22 mouse cellular contexts compared by ENCODE assay signal in the genomic region with DNA sequence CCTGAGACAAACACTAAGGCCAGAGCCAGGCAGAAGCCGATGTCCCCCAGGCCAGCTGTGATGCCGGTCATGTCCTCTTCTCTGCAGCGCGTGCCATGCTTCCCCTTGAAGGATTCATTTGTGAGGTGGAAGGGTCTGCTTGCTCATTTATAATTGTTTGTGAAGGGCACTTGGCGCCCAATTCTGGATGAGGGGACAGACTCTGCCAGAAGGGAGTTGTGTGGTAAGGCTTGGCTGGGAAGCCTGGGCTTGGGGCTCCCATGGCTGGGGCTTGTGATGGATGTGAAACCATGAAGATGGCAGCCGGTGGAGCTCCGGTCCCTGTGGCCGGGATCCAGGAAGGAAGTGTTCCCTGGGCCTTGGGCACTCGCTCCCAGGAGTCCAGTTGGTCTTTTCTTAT. TPM values are rescaled to one million over a fixed set of nuclear protein-coding genes. Genes with fewer than 3 reads are reported as not detected.
DNase-seq lines count a peak whose midpoint lies in the region; ATAC-seq lines count a peak whose summit lies in the region.
"Had no signal": no experiment of that assay in that cellular context is flagged by ENCODE, and none has a peak within 500 bp of the region (broad histone marks: within the 10 kb centered on the region; RNA-seq: fewer than 3 reads in every experiment).

No protein-coding gene starts in this region.

- H3K4me3 ChIP-seq in hindbrain, embryonic 10.5 days: no peak overlapping the region
- no peak overlapping the region for H3K4me3 ChIP-seq in hindbrain, embryonic 12.5 days
- H3K4me3 ChIP-seq: embryonic facial prominence, embryonic 13.5 days; embryonic facial prominence, embryonic 15.5 days; erythroblast, embryonic 14.5 days; forebrain, embryonic 10.5 days; forebrain, embryonic 12.5 days had no signal

- ATAC-seq in hindbrain, embryonic 12.5 days (ENCODE audit: low FRiP score): no peak
- ATAC-seq: forebrain, embryonic 14.5 days; forebrain, embryonic 16.5 days had no signal

- 91% methylated on average over 9 of the region's 9 CpGs for WGBS in hindbrain, embryonic 10.5 days
- 85% methylated on average over 9 of the region's 9 CpGs for WGBS in hindbrain, embryonic 12.5 days

- no peaks in the 10 kb centered on the region for H3K36me3 ChIP-seq in hindbrain, embryonic 10.5 days
- no peaks in the 10 kb centered on the region for H3K36me3 ChIP-seq in hindbrain, embryonic 12.5 days
- H3K36me3 ChIP-seq: embryonic facial prominence, embryonic 13.5 days; embryonic facial prominence, embryonic 15.5 days; forebrain, embryonic 10.5 days; forebrain, embryonic 12.5 days had no signal

- intact Hi-C loops in left cerebral cortex, postnatal 4 days (cut with DNase I): no loop called here
- intact Hi-C loops in left cerebral cortex, postnatal 10 days (cut with DNase I): no loop called here
- intact Hi-C loops in heart, postnatal 36 days (cut with DNase I): no loop called here

- peaks cover 49% of the 10 kb centered on the region for H3K27me3 ChIP-seq in hindbrain, embryonic 10.5 days (ENCODE audit: insufficient read depth, poor library complexity, severe bottlenecking)
- H3K27me3 ChIP-seq in hindbrain, embryonic 12.5 days: peaks cover 17% of the 10 kb centered on the region

- H3K4me2 ChIP-seq in hindbrain, embryonic 12.5 days (replicated peaks): no peak overlapping the region
- H3K4me2 ChIP-seq: embryonic facial prominence, embryonic 13.5 days; embryonic facial prominence, embryonic 15.5 days; forebrain, embryonic 12.5 days had no signal

- H3K27ac ChIP-seq in hindbrain, embryonic 10.5 days: peak overlapping the region; percentile 53; the same call in 1 of the 2 replicates
- H3K27ac ChIP-seq in hindbrain, embryonic 12.5 days: no peak overlapping the region
- H3K27ac ChIP-seq: embryonic facial prominence, embryonic 13.5 days; embryonic facial prominence, embryonic 15.5 days; forebrain, embryonic 10.5 days; forebrain, embryonic 12.5 days had no signal

- H3K9ac ChIP-seq in hindbrain, embryonic 12.5 days: no peak overlapping the region
- H3K9ac ChIP-seq: embryonic facial prominence, embryonic 13.5 days; embryonic facial prominence, embryonic 15.5 days; forebrain, embryonic 12.5 days had no signal

- no peak for DNase-seq in hindbrain, embryonic 10.5 days (ENCODE audit: low spot score)
- DNase-seq in left cerebral cortex, postnatal 4 days: peak; percentile 67
- no peak for DNase-seq in left cerebral cortex, postnatal 10 days (ENCODE audit: extremely low spot score in 1 of 2, low spot score in 2 of 2)
- DNase-seq in heart, postnatal 36 days: no peak
- DNase-seq: adrenal gland, adult 2 months; adrenal gland, postnatal 10 days; adrenal gland, postnatal 25 days; cerebellum, adult 11 months; cerebellum, adult 18-20 months; cerebellum, adult 9-10 months; cerebellum, postnatal 36 days; embryo, embryonic 11 days had no signal

- no peaks in the 10 kb centered on the region for H3K9me3 ChIP-seq in hindbrain, embryonic 10.5 days
- H3K9me3 ChIP-seq in hindbrain, embryonic 12.5 days (replicated peaks): no peaks in the 10 kb centered on the region
- H3K9me3 ChIP-seq: embryonic facial prominence, embryonic 13.5 days; embryonic facial prominence, embryonic 15.5 days; forebrain, embryonic 10.5 days; forebrain, embryonic 12.5 days had no signal

- peaks cover 61% of the 10 kb centered on the region for H3K4me1 ChIP-seq in hindbrain, embryonic 10.5 days (replicated peaks)
- H3K4me1 ChIP-seq in hindbrain, embryonic 12.5 days: peaks cover 21% of the 10 kb centered on the region
- H3K4me1 ChIP-seq: embryonic facial prominence, embryonic 15.5 days had no signal

RNA-seq across cellular contexts. Expression of gene C1ql1, which starts 37.6 kb away (rescaled TPM):
- polyA plus RNA-seq in hindbrain, embryonic 10.5 days (2016; fragmentation: Nextera tagmentation; extraction: Ambion mirVana): 4.4 and 11.5 TPM in 2 replicates
- polyA plus RNA-seq in hindbrain, embryonic 12.5 days (2016; fragmentation: Nextera tagmentation; extraction: Ambion mirVana): 11.7 and 13.2 TPM in 2 replicates
- 10 to 100 TPM; 10.9 to 12.7 TPM for total RNA-seq in left cerebral cortex, postnatal 4 days (2021)
- total RNA-seq in left cerebral cortex, postnatal 10 days (2021): 10 to 100 TPM; 19.7 to 23.9 TPM
- not detected for total RNA-seq in heart, postnatal 36 days (2021)
- total RNA-seq: common myeloid progenitor, adult 5-6 weeks; MEL had no signal
- polyA plus RNA-seq: erythroblast, embryonic 14.5 days had no signal

RNA-seq across cellular contexts. Expression of gene Nmt1, which starts 43.9 kb away (rescaled TPM):
- polyA plus RNA-seq in hindbrain, embryonic 10.5 days (2016; fragmentation: Nextera tagmentation; extraction: Ambion mirVana): 47.1 and 55.6 TPM in 2 replicates
- 38.6 and 40.3 TPM in 2 replicates for polyA plus RNA-seq in hindbrain, embryonic 12.5 days (2016; fragmentation: Nextera tagmentation; extraction: Ambion mirVana)
- 10 to 100 TPM; 60.3 to 67.8 TPM for total RNA-seq in left cerebral cortex, postnatal 4 days (2021)
- total RNA-seq in left cerebral cortex, postnatal 10 days (2021): 10 to 100 TPM; 82.8 to 83.1 TPM
- total RNA-seq in heart, postnatal 36 days (2021): 10 to 100 TPM; 65.2 to 68.7 TPM

RNA-seq across cellular contexts. Expression of gene Dcakd, which starts 44.0 kb away (rescaled TPM):
- polyA plus RNA-seq in hindbrain, embryonic 10.5 days (2016; fragmentation: Nextera tagmentation; extraction: Ambion mirVana): 272 and 276 TPM in 2 replicates
- polyA plus RNA-seq in hindbrain, embryonic 12.5 days (2016; fragmentation: Nextera tagmentation; extraction: Ambion mirVana): 160 and 161 TPM in 2 replicates
- total RNA-seq in left cerebral cortex, postnatal 4 days (2021): 100 to 1,000 TPM; 116 to 128 TPM
- total RNA-seq in left cerebral cortex, postnatal 10 days (2021): 10 to 100 TPM; 97.2 to 97.4 TPM
- total RNA-seq in heart, postnatal 36 days (2021): 10 to 100 TPM; 70.4 to 81.3 TPM

RNA-seq across cellular contexts. Expression of gene Kif18b, which starts 59.2 kb away (rescaled TPM):
- polyA plus RNA-seq in hindbrain, embryonic 10.5 days (2016; fragmentation: Nextera tagmentation; extraction: Ambion mirVana): 11.6 and 12.2 TPM in 2 replicates
- 6.6 and 7.8 TPM in 2 replicates for polyA plus RNA-seq in hindbrain, embryonic 12.5 days (2016; fragmentation: Nextera tagmentation; extraction: Ambion mirVana)
- 1 to 10 TPM; 3.7 to 4.1 TPM for total RNA-seq in left cerebral cortex, postnatal 4 days (2021)
- total RNA-seq in left cerebral cortex, postnatal 10 days (2021): 1 to 10 TPM; 1.2 to 1.9 TPM
- total RNA-seq in heart, postnatal 36 days (2021): under 1 TPM; 0.42 to 0.79 TPM

Comparison
In these comparisons a context has a peak if more than half of its experiments do, and no peak if none do; other contexts are left out.
1. RNA of gene C1ql1, which starts 37.6 kb away (total RNA-seq): 19.7 to 23.9 TPM in left cerebral cortex, postnatal 10 days and 10.9 to 12.7 TPM in left cerebral cortex, postnatal 4 days; not detected in heart, postnatal 36 days; every median in the first group is over 10 times any median in the second.